Mouse (Mus musculus) erythroblast, embryonic 14.5 days (primary cell): ENCODE results near the gene 9030624G23Rik. TPM values are rescaled to one million over a fixed set of nuclear protein-coding genes. Genes with fewer than 3 reads are reported as not detected.
"Not testable (repeated sequence)": the region's sequence is repeated elsewhere in the genome, so short reads cannot be mapped to it uniquely, and the experiment has no call there.

ENCODE experiments used
- H3K27me3 ChIP-seq: 2 replicates; pipeline ENCODE4 v1.6.1; 2012; ENCODE audit warnings: inconsistent platforms; ENCODE audit not compliant: control insufficient read depth
- H3K36me3 ChIP-seq: 2 replicates; pipeline ENCODE4 v1.6.1; 2012; ENCODE audit warnings: mild to moderate bottlenecking, inconsistent platforms; ENCODE audit not compliant: control insufficient read depth
- H3K4me1 ChIP-seq: 2 replicates; pipeline ENCODE4 v1.6.1; 2012; ENCODE audit warnings: inconsistent platforms; ENCODE audit not compliant: control insufficient read depth
- H3K4me3 ChIP-seq: replicated peaks from 2 replicates; pipeline ENCODE3; 2012; ENCODE audit warnings: moderate library complexity, mild to moderate bottlenecking, inconsistent platforms
- H3K9me3 ChIP-seq: 2 replicates; pipeline ENCODE4 v1.6.1; 2012; ENCODE audit warnings: low read length, inconsistent platforms, mixed read lengths; ENCODE audit not compliant: control insufficient read depth
- polyA plus RNA-seq: library from polyadenylated mRNA; stranded (reverse); fragments of >175 nt; gene quantifications from 2 replicates; pipeline ENCODE4 v1.2.3, GENCODE M21; 2012

The 9030624G23Rik gene
- not detected in 2 replicates for polyA plus RNA-seq

DNA sequence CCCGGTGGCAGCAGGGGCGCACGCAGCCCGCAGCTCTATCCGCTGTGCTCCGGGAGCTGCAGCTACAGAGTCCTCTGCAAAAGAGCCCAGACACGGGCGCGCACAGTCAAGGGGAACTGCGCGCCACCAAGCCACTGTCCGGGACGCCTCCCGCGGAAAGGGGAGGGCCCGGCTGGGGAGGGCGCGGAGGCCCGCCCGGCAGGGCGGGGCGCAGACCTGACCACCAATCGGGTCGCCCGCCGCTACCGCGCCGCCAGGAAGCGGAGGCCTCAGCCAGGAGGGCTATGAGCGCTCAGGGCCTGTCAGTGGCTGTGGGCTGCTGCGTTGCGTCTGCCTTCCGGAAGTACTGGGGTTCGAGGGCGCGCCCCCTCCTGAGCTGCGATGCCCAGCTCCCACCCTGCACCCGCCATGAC lies at the start of gene 9030624G23Rik:
Gene 9030624G23Rik (minus strand): TSS at position 139 of the 413 bp plus-strand sequence.
- not testable (repeated sequence) for H3K4me3 ChIP-seq, H3K4me1 ChIP-seq, H3K27me3 ChIP-seq, H3K36me3 ChIP-seq, H3K9me3 ChIP-seq

GRCm38 (mm10) chr12:24083096-24083495 lies 13.9 kb downstream of the 9030624G23Rik start:
- H3K27me3 ChIP-seq, H3K9me3 ChIP-seq, H3K4me3 ChIP-seq, H3K36me3 ChIP-seq, H3K4me1 ChIP-seq: not testable (repeated sequence)
